Mouse (Mus musculus): ENCODE data around the gene Slc15a3. TPM values are rescaled to one million over a fixed set of nuclear protein-coding genes. Genes with fewer than 3 reads are reported as not detected.

Gene Slc15a3
- total and polyA plus RNA-seq, 2 experiments from 2014 or later = 0.59 to 2.7 TPM

DNA sequence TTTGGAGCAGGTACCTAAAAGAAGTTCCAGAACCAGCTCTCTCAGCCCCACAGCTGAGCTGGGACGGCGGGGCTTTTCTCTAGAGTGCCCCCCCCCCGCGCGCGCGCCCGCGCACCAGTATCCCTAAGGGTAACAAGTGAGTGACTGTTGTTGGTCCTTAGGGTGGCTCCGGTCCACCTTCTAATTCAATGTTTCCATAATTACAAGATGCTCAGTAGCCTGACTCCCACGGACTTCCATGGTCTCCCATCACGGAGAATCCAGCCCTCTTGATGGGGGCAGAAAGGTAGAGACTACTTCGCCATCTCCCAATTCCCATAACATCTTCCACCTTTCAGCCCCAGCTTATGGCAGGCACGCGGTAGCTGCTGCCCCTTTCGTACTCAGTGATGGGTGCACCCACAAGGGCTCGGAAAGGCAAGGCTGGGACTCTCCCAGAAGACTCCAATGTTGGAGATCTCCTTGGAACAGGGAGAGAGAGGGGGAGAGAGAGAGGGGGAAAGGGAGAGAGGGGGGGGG lies 29.2 kb downstream of the Slc15a3 start:
- Histone ChIP-seq H3K27ac (ENCODE audit: low read depth) (no peak overlapping the region; the same call in 1 of the 2 replicates), H3K4me1 (ENCODE audit: control insufficient read depth, insufficient read depth) (peaks cover 14% of the 10 kb centered on the region; the same call in 1 of the 2 replicates), H3K4me2 (ENCODE audit: low read depth, low read length) (peak overlapping the region; percentile 84), H3K9me3 (replicated peaks; ENCODE audit: control insufficient read depth, low read length) (no peaks in the 10 kb centered on the region), H3K36me3 (replicated peaks; ENCODE audit: control insufficient read depth, insufficient read depth, low read length) (peaks cover 57% of the 10 kb centered on the region), H3K4me3 (ENCODE audit: low read depth, low read length) (peak overlapping the region; percentile 70), H3K27me3 (ENCODE audit: control insufficient read depth, insufficient read depth, low read length) (no peaks in the 10 kb centered on the region), H3K9ac (replicated peaks; ENCODE audit: low read depth, low read length) (peak overlapping the region; percentile 67)
- TF ChIP-seq CTCF (IDR thresholded peaks at IDR 0.05; ENCODE audit: low read depth) (no peak), EP300 (IDR thresholded peaks at IDR 0.05; ENCODE audit: low read depth) (no peak)
- ATAC-seq (ENCODE audit: insufficient read depth, low read depth) (peak; percentile 2; the same call in 1 of the 2 replicates), DNase-seq (ENCODE audit: low spot score) (no peak)
- 2% methylated on average over 17 of the region's 17 CpGs for WGBS

DNA sequence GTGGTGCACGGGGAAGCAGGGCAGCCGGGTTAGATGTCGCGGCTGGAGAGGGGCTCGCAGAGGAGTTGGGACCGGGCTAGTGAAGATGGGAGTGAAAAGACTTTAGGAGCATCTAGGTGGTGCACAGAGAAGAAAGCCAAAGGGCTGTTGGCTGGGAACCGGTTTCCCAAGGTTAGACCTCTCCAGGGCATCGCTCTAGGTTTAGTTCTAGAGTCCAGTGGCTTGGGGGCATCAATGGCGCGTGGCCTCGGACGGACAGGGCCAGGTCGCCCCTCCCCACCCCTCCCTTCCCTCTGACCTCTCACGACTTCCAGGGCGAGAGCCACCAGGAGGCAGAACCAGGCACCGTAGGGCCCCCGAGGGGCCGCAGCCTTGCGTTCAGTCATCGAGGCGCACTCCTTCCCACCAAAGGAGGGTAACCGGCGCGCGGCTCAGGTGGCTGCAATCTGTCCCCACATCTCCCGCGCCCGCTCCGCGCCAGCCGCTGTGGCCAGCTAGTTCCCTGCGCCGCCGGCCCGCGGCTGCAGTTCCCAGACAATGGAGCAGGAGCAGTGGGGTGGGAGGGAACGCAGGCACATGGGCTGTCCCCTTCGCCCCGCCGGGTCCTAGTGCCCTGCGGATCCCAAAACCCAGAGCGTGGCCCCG lies 29.8 kb downstream of the Slc15a3 start:
- Histone ChIP-seq H3K4me1 (ENCODE audit: control insufficient read depth, insufficient read depth) (peaks cover 14% of the 10 kb centered on the region; the same call in 1 of the 2 replicates), H3K27me3 (ENCODE audit: control insufficient read depth, insufficient read depth, low read length) (no peaks in the 10 kb centered on the region), H3K4me3 (ENCODE audit: low read depth, low read length) (peak overlapping the region; percentile 70), H3K36me3 (replicated peaks; ENCODE audit: control insufficient read depth, insufficient read depth, low read length) (peaks cover 57% of the 10 kb centered on the region), H3K9me3 (replicated peaks; ENCODE audit: control insufficient read depth, low read length) (no peaks in the 10 kb centered on the region), H3K27ac (ENCODE audit: low read depth) (peak overlapping the region; percentile 52; the same call in 1 of the 2 replicates), H3K9ac (replicated peaks; ENCODE audit: low read depth, low read length) (peak overlapping the region; percentile 67), H3K4me2 (ENCODE audit: low read depth, low read length) (peak overlapping the region; percentile 84)
- TF ChIP-seq CTCF (IDR thresholded peaks at IDR 0.05; ENCODE audit: low read depth) = peak; percentile 12
- TF ChIP-seq EP300 (IDR thresholded peaks at IDR 0.05; ENCODE audit: low read depth) = no peak; the same call in 1 of the 2 replicates
- ATAC-seq (ENCODE audit: insufficient read depth, low read depth) (peak; percentile 91), DNase-seq (ENCODE audit: low spot score) (peak; percentile 74)
- under 1% methylated on average over 42 of the region's 43 CpGs for WGBS

DNA sequence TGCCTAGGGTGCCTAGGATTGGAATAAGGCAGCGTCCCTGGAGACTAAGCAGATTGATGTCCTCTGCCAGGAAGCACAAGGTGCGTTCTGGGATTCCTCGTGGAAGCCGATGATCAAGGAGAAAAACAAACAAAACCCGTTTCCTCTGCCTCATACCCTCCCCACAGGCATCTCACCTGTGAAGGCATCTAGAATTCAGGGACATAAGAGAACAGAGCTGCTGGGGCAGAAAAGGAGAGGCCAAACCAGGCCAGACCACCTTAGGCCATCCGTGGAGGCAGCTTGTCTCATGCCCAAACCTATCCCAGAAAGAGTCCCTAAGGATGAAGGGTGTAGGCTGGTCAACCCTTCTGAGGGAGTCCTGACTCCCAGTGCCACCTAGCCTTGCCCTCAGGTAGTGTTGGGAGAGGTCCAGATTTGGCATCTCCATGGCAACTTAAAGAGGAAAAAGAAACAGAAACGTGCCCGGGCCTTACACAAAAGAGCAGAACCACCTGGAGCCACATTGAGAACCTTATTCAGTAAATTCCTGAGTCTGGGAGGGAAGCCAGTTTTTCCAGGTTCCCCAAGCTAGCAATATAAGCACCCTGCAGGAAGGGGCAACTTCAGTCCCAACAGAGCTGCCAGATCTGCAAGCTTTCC lies 30.5 kb downstream of the Slc15a3 start, which contains the start of gene Tmem132a:
Gene Tmem132a, minus strand, starts transcription at position 55 of the 642 bp plus-strand sequence.
- TF ChIP-seq CTCF (IDR thresholded peaks at IDR 0.05; ENCODE audit: low read depth) = no peak
- TF ChIP-seq EP300 (IDR thresholded peaks at IDR 0.05; ENCODE audit: low read depth) = no peak
- H3K36me3 ChIP-seq (replicated peaks; ENCODE audit: control insufficient read depth, insufficient read depth, low read length) = peaks cover 52% of the 10 kb centered on the region
- H3K9ac ChIP-seq (replicated peaks; ENCODE audit: low read depth, low read length) = peak within 1 kb of the TSS; percentile 67
- H3K4me3 ChIP-seq (ENCODE audit: low read depth, low read length) = peak within 1 kb of the TSS; percentile 70
- H3K4me1 ChIP-seq (ENCODE audit: control insufficient read depth, insufficient read depth) = peaks cover 14% of the 10 kb centered on the region; the same call in 1 of the 2 replicates
- peak within 1 kb of the TSS; percentile 84 for H3K4me2 ChIP-seq (ENCODE audit: low read depth, low read length)
- 7% methylated on average over 8 of the region's 8 CpGs for WGBS
- no peaks in the 10 kb centered on the region for H3K9me3 ChIP-seq (replicated peaks; ENCODE audit: control insufficient read depth, low read length)
- H3K27me3 ChIP-seq (ENCODE audit: control insufficient read depth, insufficient read depth, low read length) = no peaks in the 10 kb centered on the region
- DNase-seq (ENCODE audit: low spot score) (no peak), ATAC-seq (ENCODE audit: insufficient read depth, low read depth) (no peak)
- H3K27ac ChIP-seq (ENCODE audit: low read depth) = peak within 1 kb of the TSS; percentile 52; the same call in 1 of the 2 replicates

DNA sequence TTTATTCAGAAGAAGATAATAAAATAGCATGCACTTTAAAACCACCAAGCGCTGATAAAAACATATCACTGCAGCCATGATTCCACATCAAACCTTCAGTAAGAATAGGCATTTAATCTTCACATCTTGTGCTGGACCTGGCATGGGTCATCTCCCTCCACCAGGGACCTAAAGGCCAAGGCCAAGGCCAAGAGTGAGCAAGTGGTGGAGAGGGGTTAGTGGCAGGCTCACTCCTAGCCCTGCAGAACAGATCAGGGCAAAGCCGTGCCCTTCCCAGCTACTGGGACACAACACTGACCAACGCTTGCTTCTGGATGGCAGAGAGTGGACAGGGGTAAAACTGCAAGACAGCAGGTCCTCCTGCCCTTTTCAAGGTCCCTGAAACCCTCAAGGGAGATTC lies 31.1 kb downstream of the Slc15a3 start:
- WGBS = 88% methylated on average over 3 of the region's 3 CpGs
- H3K4me1 ChIP-seq (ENCODE audit: control insufficient read depth, insufficient read depth) = peaks cover 14% of the 10 kb centered on the region; the same call in 1 of the 2 replicates
- no peaks in the 10 kb centered on the region for H3K27me3 ChIP-seq (ENCODE audit: control insufficient read depth, insufficient read depth, low read length)
- no peak for DNase-seq (ENCODE audit: low spot score)
- peaks cover 45% of the 10 kb centered on the region for H3K36me3 ChIP-seq (replicated peaks; ENCODE audit: control insufficient read depth, insufficient read depth, low read length)
- H3K4me3 ChIP-seq (ENCODE audit: low read depth, low read length) = no peak overlapping the region
- no peaks in the 10 kb centered on the region for H3K9me3 ChIP-seq (replicated peaks; ENCODE audit: control insufficient read depth, low read length)
- no peak overlapping the region for H3K4me2 ChIP-seq (ENCODE audit: low read depth, low read length)
- TF ChIP-seq CTCF (IDR thresholded peaks at IDR 0.05; ENCODE audit: low read depth) = no peak
- TF ChIP-seq EP300 (IDR thresholded peaks at IDR 0.05; ENCODE audit: low read depth) = no peak
- no peak overlapping the region for H3K27ac ChIP-seq (ENCODE audit: low read depth)
- no peak overlapping the region for H3K9ac ChIP-seq (replicated peaks; ENCODE audit: low read depth, low read length)
- no peak for ATAC-seq (ENCODE audit: insufficient read depth, low read depth)

DNA sequence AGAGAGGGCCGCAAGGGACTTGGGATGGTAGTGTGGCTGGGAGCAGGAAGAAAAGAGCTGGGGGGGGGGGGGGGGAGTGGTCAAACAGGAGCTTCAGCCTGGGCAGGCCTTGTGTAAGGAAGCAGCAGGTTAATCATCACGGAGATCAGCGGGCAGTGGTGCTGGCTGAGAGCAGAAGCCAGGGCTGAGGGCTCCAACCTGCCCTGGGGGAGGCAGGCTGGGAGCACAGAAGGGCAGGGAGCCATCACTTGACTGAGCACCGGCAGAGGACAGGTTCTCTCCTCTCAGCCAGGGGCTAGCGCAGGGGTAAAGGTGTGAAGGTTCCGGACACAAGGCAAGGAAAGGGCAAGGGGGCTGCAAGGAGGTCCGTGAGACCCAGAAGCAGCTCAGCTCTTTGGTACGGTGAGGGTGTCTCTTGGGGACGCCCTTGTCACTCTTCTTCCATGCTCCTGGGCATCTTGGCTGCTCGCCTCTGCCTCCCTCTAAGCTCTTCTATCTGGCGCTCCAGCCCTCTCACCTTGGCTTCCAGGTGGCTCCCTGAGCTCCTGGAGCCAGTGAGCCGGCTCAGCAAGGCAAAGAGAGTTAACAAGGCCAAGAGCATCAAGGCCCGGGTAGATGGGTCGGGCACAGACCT lies 31.9 kb downstream of the Slc15a3 start:
- H3K27me3 ChIP-seq (ENCODE audit: control insufficient read depth, insufficient read depth, low read length) = no peaks in the 10 kb centered on the region

More for the DNA sequence above, 31.9 kb downstream of the Slc15a3 start:
- H3K4me2 ChIP-seq (ENCODE audit: low read depth, low read length) = no peak overlapping the region
- DNase-seq (ENCODE audit: low spot score) (no peak), ATAC-seq (ENCODE audit: insufficient read depth, low read depth) (no peak)
- peaks cover 38% of the 10 kb centered on the region for H3K36me3 ChIP-seq (replicated peaks; ENCODE audit: control insufficient read depth, insufficient read depth, low read length)
- H3K9ac ChIP-seq (replicated peaks; ENCODE audit: low read depth, low read length) = no peak overlapping the region
- TF ChIP-seq EP300 (IDR thresholded peaks at IDR 0.05; ENCODE audit: low read depth) = no peak
- H3K4me1 ChIP-seq (ENCODE audit: control insufficient read depth, insufficient read depth) = peaks cover 14% of the 10 kb centered on the region; the same call in 1 of the 2 replicates
- 73% methylated on average over 14 of the region's 14 CpGs for WGBS
- no peaks in the 10 kb centered on the region for H3K9me3 ChIP-seq (replicated peaks; ENCODE audit: control insufficient read depth, low read length)
- H3K27ac ChIP-seq (ENCODE audit: low read depth) = no peak overlapping the region
- H3K4me3 ChIP-seq (ENCODE audit: low read depth, low read length) = no peak overlapping the region
